8 mouse cellular contexts compared by ENCODE assay signal in the genomic region with DNA sequence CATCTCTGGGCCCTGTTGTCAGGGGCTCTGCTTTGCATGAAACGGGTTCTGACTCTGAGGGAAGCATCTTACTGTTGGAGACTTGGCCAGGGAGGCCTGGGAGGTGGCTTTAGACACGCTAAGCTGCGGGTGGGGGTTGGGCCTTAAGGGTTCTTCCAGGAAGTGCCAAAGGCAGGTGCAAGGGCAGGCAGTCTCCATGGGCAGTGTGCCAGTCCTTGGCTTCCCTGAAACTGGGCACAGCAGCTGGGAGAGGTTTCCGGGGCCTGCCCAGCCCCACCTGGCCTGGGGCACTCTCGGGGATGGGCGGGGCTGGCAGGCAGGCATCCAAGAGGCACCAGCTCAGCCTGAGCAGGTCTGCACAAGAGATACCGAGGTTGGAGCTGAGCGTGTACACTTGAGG. TPM values are rescaled to one million over a fixed set of nuclear protein-coding genes. Genes with fewer than 3 reads are reported as not detected.
DNase-seq lines count a peak whose midpoint lies in the region; ATAC-seq and TF ChIP-seq lines count a peak whose summit lies in the region.

No protein-coding gene starts in this region.

- H3K27ac ChIP-seq in kidney, embryonic 15.5 days, result peak overlapping the region; percentile 78
- H3K27ac ChIP-seq in layer of hippocampus, adult 2 months, result no peak overlapping the region

- peaks cover 55% of the 10 kb centered on the region for H3K27me3 ChIP-seq in kidney, embryonic 15.5 days

- peak; percentile 54 for DNase-seq in cerebellum, adult 9-11 months
- no peak for DNase-seq in cerebellum, adult 8-10 months
- peak; percentile 80 for DNase-seq in A20 (ENCODE audit: low read depth, low spot score)
- DNase-seq in gastrocnemius, postnatal 10 days, result peak; percentile 72
- peak; percentile 59 for DNase-seq in ovary, postnatal 14 days (ENCODE audit: low spot score)
- no peak for DNase-seq in layer of hippocampus, adult 2 months (ENCODE audit: low spot score in 2 of 2)
- no peak for DNase-seq in right cerebral cortex, postnatal 14 days

- H3K9ac ChIP-seq in kidney, embryonic 15.5 days, result no peak overlapping the region

- H3K4me2 ChIP-seq in kidney, embryonic 15.5 days, result peak overlapping the region; percentile 19; the same call in 1 of the 2 replicates

- no peaks in the 10 kb centered on the region for H3K36me3 ChIP-seq in kidney, embryonic 15.5 days

- no peak for ATAC-seq in kidney, embryonic 15.5 days (replicated peaks; ENCODE audit: low FRiP score)

- WGBS in kidney, embryonic 15.5 days, result 41% methylated on average over 8 of the region's 8 CpGs

- no peak overlapping the region for H3K4me3 ChIP-seq in kidney, embryonic 15.5 days (replicated peaks)
- no peak overlapping the region for H3K4me3 ChIP-seq in layer of hippocampus, adult 2 months

- TF ChIP-seq CTCF in layer of hippocampus, adult 2 months (conservative IDR thresholded peaks at IDR 0.05), result no peak

- H3K9me3 ChIP-seq in kidney, embryonic 15.5 days (replicated peaks), result no peaks in the 10 kb centered on the region

- H3K4me1 ChIP-seq in kidney, embryonic 15.5 days, result peaks cover 82% of the 10 kb centered on the region

RNA-seq across cellular contexts. Expression of gene Gadd45b, which starts 7.8 kb away (rescaled TPM):
- 10 to 100 TPM in 1 of 2 experiments, 1 to 10 TPM in 1; 9.0 to 15.9 TPM for total RNA-seq in gastrocnemius, postnatal 10 days (2021)
- polyA plus RNA-seq in kidney, embryonic 15.5 days (2015; fragmentation: Nextera tagmentation; extraction: Ambion mirVana), result 18.0 and 20.8 TPM in 2 replicates
- total RNA-seq in layer of hippocampus, adult 2 months (2021), result 10 to 100 TPM; 17.0 to 17.5 TPM

RNA-seq across cellular contexts. Expression of gene Lmnb2, which starts 19.6 kb away (rescaled TPM):
- total RNA-seq in gastrocnemius, postnatal 10 days (2021), result 10 to 100 TPM; 24.0 to 28.1 TPM
- polyA plus RNA-seq in kidney, embryonic 15.5 days (2015; fragmentation: Nextera tagmentation; extraction: Ambion mirVana), result 55.0 and 59.3 TPM in 2 replicates
- 10 to 100 TPM; 20.8 to 21.9 TPM for total RNA-seq in layer of hippocampus, adult 2 months (2021)

RNA-seq across cellular contexts. Expression of gene Timm13, which starts 36.9 kb away (rescaled TPM):
- total RNA-seq in gastrocnemius, postnatal 10 days (2021), result 100 to 1,000 TPM; 113 to 127 TPM
- polyA plus RNA-seq in kidney, embryonic 15.5 days (2015; fragmentation: Nextera tagmentation; extraction: Ambion mirVana), result 365 and 368 TPM in 2 replicates
- 100 to 1,000 TPM; 134 to 145 TPM for total RNA-seq in layer of hippocampus, adult 2 months (2021)

Comparison
In these comparisons a context has a peak if more than half of its experiments do, and no peak if none do; other contexts are left out.
1. DNase-seq: peak in cerebellum, adult 9-11 months (single experiment), A20 (single experiment), gastrocnemius, postnatal 10 days (single experiment) and ovary, postnatal 14 days (single experiment); none in cerebellum, adult 8-10 months (single experiment), layer of hippocampus, adult 2 months (0 of 2) and right cerebral cortex, postnatal 14 days (single experiment).